Mouse (Mus musculus): Measurements from ENCODE around the gene Sar1a.

The Sar1a gene

DNA sequence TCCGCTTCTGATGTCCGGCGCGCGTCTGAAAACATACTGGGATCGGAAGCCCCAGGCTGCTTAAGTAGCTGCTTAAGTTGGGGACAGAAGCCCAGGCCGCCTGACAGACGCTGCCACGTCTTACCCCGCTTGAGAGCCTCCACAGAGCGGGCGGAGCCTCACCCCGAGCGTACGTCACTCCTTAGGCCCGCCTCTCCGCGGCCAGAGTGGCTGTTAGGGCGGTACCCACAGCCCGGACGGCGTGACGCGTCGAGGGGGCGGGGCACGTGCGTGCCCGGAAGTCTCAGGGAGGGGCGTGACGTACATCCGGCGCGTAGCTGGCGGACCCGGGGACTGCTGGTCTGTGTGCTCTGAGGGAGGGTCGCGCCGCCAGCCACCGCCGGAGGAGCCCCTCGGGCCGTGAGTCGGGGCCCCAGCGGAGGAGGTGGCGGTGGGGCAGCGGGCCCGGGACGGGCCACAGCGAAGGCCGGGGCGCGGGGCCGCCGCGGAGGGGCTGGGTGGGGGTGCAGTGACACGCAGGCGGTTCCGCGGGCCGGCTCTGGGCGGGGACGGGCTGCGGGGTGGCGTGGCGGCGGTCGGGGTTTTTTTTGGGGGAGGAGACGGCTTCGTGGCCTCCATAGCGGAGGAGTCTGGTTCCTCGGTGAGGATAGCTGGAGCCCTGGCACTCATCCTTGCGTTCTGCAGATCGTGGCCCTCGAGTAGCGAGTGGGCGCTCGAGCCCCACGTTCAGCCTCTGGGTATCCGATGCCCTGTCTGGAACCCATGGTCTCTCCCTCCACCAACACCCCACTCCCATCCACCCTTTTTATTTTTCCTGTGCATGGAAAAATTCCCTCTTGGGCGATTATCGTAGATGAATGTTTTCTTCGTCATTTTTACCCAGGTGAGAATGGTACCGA lies at the start of gene Sar1a:
Sar1a (plus strand) TSS at position 285 of the 899 bp plus-strand sequence.
- DNase-seq (ENCODE audit: low read depth, low spot score), result peak; percentile 99

DNA sequence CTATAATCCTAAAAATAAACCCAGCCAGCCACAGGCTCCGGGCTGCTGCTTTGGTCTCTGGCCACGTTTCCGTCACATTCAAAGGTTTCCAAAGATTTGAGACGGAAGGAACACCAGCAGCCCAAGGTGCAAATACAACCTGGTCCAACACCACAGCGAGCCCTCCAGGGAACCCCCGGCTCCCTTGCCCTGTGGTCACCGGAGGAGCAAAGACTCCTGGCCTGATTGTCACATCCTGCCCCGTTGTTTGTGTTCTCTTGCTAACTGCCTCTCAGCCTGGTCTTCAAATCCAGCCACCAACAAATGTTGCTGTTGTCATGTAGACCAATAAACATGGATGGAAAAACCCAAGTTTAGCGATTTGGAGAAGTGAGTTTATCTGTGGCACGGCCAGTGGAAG lies 47.7 kb upstream of the Sar1a start:
- DNase-seq (ENCODE audit: low read depth, low spot score), result no peak

DNA sequence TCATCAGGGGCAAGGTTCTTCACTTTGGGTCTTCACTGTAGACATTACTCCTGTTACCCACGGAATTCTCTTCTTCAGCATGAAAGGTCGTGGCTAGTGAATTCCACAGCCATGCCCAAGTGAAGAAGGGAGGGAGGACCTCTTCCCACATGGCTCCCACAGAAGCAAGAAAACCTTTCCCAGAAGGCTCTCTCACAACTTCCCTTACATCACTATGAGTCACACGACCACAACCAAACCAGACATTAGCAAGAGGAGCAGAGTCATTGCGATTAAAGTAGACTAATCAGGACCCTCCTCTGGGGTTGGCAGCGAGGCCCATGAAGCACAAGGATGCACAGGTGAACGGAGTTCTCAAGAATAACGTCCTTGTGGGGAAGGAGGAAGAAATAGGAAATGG lies 43.0 kb upstream of the Sar1a start:
- DNase-seq (ENCODE audit: low read depth, low spot score), result no peak

DNA sequence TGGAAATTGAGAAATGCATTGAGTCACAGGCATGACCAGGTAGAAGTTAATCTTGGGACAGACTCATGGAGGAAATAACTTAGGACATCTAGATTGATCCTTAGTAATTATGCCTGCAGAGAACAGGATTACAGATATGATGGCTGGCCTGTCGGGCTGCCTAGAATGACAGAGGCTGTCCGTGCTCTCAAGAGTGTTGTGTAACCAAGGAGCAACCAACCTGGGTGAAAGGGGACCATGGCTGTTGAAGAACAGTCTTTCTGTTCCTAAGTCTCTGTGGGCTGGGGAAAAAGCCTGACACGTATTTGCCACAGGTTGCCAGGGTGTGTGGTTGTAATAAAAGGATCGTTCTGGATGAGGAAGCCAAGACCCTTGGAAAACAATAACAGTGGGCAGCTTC lies 39.7 kb upstream of the Sar1a start:
- DNase-seq (ENCODE audit: low read depth, low spot score), result no peak

DNA sequence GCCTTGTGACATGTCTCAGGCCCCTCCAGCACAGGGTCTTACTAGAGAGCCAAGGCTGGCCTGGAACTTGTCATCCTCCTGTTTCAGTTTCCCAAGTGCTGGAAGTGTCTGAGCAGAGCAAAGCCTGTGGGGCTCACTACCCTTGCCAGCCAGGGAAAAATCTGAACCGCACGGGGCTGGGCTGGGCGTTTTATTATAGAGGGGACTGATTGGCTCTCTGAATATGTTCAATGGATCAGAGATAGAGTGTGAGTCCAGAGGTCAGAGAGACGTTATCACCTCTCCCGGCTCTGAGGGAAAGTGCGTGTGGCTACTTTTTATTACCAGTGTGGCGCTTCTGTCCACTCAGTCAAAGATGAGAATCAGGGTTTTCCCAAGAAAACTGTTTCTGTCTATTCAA lies 33.5 kb upstream of the Sar1a start:
- DNase-seq (ENCODE audit: low read depth, low spot score), result no peak

- peak; percentile 94 for DNase-seq (ENCODE audit: low read depth, low spot score)
Observed at GRCm38 (mm10) chr10:61647790-61648736, 32.0 kb upstream of the Sar1a start, which contains the start of gene Ppa1. Gene Ppa1, plus strand, starts transcription at chr10:61648552.

- DNase-seq (ENCODE audit: low read depth, low spot score), result peak; percentile 25
Observed at GRCm38 (mm10) chr10:61648737-61649645, 31.1 kb upstream of the Sar1a start.

- no peak for DNase-seq (ENCODE audit: low read depth, low spot score)
Observed at GRCm38 (mm10) chr10:61654105-61654504, 26.0 kb upstream of the Sar1a start.

DNA sequence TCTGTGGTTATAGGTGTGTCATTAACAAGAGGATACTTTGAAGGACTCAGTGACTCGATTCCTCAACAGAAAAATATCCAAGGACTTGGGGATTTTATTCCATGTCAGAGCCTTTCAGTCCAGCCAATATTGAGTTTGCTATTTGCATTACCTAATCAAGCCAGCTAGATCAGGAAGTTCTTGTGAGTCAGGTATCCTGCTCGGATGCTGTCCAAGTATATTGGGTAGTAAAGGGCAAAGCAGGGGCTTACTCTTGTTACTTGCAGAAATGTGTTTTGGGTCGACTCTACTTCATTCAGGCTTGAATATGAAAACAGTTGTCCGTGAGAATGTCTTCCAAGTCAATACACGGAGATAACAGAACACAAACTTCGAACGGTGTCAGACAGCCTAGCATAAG lies 25.4 kb upstream of the Sar1a start:
- DNase-seq (ENCODE audit: low read depth, low spot score), result no peak

- DNase-seq (ENCODE audit: low read depth, low spot score), result no peak
Observed at GRCm38 (mm10) chr10:61655188-61655587, 24.9 kb upstream of the Sar1a start.

DNA sequence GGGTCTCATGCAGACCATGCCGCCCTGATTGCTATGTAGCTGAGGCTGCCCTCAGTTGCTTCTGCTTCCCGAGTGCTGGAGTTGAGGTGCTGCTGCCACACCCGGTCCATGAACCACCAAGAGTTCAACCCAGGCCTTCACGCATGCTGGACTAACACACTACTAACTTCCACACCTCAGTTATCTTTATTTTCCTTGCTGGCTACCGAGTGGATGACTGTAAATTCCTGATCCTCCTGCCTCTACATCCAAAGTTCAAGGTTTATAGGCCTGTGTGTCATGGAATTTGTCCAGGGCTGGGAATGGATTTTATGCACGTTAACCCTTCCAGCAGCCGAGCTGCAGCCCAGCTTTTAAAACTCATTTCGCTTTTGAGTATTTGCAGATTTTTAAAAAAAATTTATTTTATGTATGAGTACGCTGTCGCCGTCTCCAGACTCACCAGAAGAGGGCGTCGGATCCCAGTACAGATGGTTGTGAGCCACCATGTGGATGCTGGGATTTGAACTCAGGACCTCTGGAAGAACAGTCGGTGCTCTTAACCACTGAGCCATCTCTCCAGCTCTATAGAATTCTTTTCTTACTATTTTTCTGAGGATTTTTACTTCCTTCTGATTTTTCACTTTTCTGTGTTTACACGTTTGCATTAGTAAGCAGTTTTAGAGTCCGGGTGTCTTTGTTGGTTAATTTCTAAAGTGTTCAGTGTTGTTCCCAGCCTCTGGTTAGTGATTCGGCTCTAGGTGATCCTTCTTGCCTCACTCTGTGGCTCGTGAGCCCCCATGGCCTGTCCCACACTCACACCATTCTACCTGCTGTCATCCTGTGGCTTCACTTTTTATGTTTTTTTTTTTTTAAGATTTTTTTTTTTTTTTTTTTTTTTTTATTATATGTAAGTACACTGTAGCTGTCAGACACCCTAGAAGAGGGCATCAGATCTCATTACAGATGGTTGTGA lies 22.9 kb upstream of the Sar1a start:
- no peak for DNase-seq (ENCODE audit: low read depth, low spot score)

DNA sequence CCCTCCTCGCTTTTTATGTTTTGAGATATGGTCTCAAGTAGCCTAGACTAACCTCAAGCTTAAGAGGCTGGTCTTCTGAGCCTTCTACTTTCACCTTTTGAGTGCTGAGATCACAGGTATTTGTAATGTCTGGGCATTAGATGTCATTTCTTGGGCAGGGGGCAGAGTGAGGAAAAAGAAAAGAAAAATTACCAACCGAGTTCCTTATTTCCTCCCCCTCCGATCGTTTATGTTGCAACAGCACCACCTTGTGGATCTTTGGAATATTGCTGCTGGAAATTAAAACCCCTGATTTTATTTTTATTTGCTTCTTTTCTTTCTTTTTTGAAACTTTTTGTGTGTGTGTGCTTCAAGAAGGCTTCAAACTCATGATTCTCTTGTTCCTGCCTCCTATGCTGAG lies 22.1 kb upstream of the Sar1a start:
- DNase-seq (ENCODE audit: low read depth, low spot score), result peak; percentile 34

GRCm38 (mm10) chr10:61661887-61662286 lies 18.2 kb upstream of the Sar1a start:
- peak; percentile 35 for DNase-seq (ENCODE audit: low read depth, low spot score)

- peak; percentile 75 for DNase-seq (ENCODE audit: low read depth, low spot score)
Observed at GRCm38 (mm10) chr10:61662391-61662988, 17.6 kb upstream of the Sar1a start.

GRCm38 (mm10) chr10:61665111-61665510 lies 15.0 kb upstream of the Sar1a start:
- no peak for DNase-seq (ENCODE audit: low read depth, low spot score)

- DNase-seq (ENCODE audit: low read depth, low spot score), result no peak
Observed at GRCm38 (mm10) chr10:61665651-61666050, 14.4 kb upstream of the Sar1a start.

DNA sequence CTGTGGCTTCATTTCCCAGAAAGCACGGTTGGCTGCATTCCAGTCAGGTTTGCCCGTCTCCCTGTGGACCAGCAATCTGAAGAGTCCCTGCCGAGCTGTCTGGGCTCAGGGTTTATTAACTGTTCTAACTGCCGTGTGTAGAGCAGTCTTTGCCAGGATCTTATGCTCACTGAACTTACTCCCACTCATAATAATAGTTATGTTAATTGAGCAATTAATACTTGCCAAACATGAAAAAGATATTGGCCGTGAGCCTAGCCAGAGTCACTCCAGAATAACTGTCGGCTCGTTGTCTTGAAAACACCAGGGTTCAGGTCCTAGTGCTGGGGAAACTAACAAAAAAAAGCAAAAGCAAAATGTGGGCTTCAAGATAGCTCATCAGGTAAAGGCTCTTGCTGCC lies 10.8 kb upstream of the Sar1a start:
- DNase-seq (ENCODE audit: low read depth, low spot score), result peak; percentile 22

GRCm38 (mm10) chr10:61669896-61670295 lies 10.2 kb upstream of the Sar1a start:
- peak; percentile 25 for DNase-seq (ENCODE audit: low read depth, low spot score)

DNA sequence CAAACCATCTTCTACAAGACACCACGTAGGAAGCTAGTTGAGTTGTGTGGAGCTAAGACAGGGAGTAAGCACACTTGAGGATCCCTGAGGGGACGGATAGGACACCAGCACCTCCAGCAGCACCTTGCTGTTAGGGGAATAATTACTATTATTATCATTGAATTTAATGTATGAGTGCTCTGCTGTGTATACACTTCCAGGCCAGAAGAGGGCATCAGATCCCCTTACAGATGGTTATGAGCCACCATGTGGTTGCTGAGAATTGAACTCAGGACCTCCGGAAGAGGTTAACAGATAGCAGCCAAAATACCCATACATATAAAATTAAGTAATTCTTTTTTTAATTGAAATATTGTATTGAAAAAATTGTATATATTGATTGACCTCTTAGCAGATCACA lies 9.3 kb upstream of the Sar1a start:
- DNase-seq (ENCODE audit: low read depth, low spot score), result no peak

DNA sequence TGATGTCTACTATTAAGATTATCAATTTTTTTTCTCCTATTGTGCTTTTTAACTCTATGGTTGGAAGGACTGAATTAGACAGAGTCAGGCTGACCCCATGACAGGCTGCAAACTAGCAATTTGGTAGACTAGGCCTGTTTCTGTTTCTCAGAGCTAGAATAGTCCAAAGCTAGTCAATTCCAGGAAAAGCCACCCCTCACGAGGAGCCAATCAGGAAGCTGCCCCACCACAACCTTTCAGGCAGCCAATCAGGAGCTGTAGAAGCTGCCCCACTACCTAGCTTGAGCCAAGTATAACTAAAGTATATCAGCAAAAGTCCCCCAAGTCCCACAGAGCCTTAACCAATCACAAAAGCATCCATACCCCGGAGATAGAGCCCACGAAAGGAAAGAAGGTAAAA lies 4.2 kb upstream of the Sar1a start:
- DNase-seq (ENCODE audit: low read depth, low spot score), result no peak
